Mouse (Mus musculus) CH12.LX (cell line): ENCODE data around the gene G430095P16Rik.

Experiments
- CHD2 ChIP-seq: IDR thresholded peaks from 2 replicates; pipeline ENCODE4 v1.6.1; 2011; ENCODE audit warnings: low read length, improper control_type of control experiment
- CTCF ChIP-seq, 2 experiments: IDR thresholded peaks in 1 of 2; conservative IDR thresholded peaks in 1 of 2; 2 replicates each; pipeline ENCODE4 v1.5.1; 2011 to 2012; ENCODE audit warnings: low read depth in 2 of 2, low read length in 2 of 2, improper control_type of control experiment in 1 of 2, inconsistent platforms in 1 of 2, mild to moderate bottlenecking in 1 of 2, moderate library complexity in 1 of 2
- ELF1 ChIP-seq: IDR thresholded peaks from 2 replicates; pipeline ENCODE4 v1.6.1; 2014; ENCODE audit warnings: low read depth, mild to moderate bottlenecking, inconsistent platforms, low read length, improper control_type of control experiment
- EP300 ChIP-seq: IDR thresholded peaks from 2 replicates; pipeline ENCODE4 v1.6.1; 2011; ENCODE audit warnings: low read length, improper control_type of control experiment
- GABPA ChIP-seq: IDR thresholded peaks from 2 replicates; pipeline ENCODE4 v1.6.1; 2012; ENCODE audit warnings: low read depth, low read length, improper control_type of control experiment, inconsistent platforms; ENCODE audit not compliant: insufficient replicate concordance
- KAT2A ChIP-seq: IDR thresholded peaks from 2 replicates; pipeline ENCODE4 v1.6.1; 2012; ENCODE audit warnings: low read length, improper control_type of control experiment, inconsistent platforms; ENCODE audit not compliant: insufficient replicate concordance
- MAX ChIP-seq: IDR thresholded peaks from 2 replicates; pipeline ENCODE4 v1.6.1; 2011; ENCODE audit warnings: low read length, improper control_type of control experiment
- NRF1 ChIP-seq: IDR thresholded peaks from 2 replicates; pipeline ENCODE4 v1.6.1; 2014; ENCODE audit warnings: low read depth, mild to moderate bottlenecking, inconsistent platforms, low read length, improper control_type of control experiment, moderate library complexity
- POLR2A ChIP-seq: IDR thresholded peaks from 2 replicates; pipeline ENCODE4 v1.6.1; 2011; ENCODE audit warnings: low read depth, mild to moderate bottlenecking, improper control_type of control experiment, low read length
- RAD21 ChIP-seq: IDR thresholded peaks from 2 replicates; pipeline ENCODE4 v1.6.1; 2011; ENCODE audit warnings: low read depth, mild to moderate bottlenecking, low read length, improper control_type of control experiment, moderate library complexity
- RCOR1 ChIP-seq: conservative IDR thresholded peaks from 2 replicates; pipeline ENCODE4 v1.6.1; 2012; ENCODE audit warnings: low read depth, mild to moderate bottlenecking, inconsistent platforms, low read length, improper control_type of control experiment
- SMC3 ChIP-seq: IDR thresholded peaks from 2 replicates; pipeline ENCODE4 v1.6.1; 2011; ENCODE audit warnings: low read depth, low read length, improper control_type of control experiment
- USF1 ChIP-seq: IDR thresholded peaks from 2 replicates; pipeline ENCODE4 v1.6.1; 2014; ENCODE audit warnings: low read depth, mild to moderate bottlenecking, inconsistent platforms, low read length, improper control_type of control experiment
- ZNF384 ChIP-seq: IDR thresholded peaks from 2 replicates; pipeline ENCODE4 v1.6.1; 2012; ENCODE audit warnings: low read depth, low read length, improper control_type of control experiment, inconsistent platforms

- no peak for TF ChIP-seq ZNF384
- TF ChIP-seq POLR2A: no peak
- TF ChIP-seq MAX: no peak
- no peak for TF ChIP-seq SMC3
- no peak for TF ChIP-seq GABPA
- TF ChIP-seq CTCF (conservative IDR thresholded peaks at IDR 0.05 in 1 of 2, IDR thresholded peaks at IDR 0.05 in 1 of 2; ENCODE audit: low read depth in 2 of 2, low read length in 2 of 2): no peak
- 0 out of 2 replicates have a peak, but pooled peaks have one; percentile 1 for TF ChIP-seq ELF1
- no peak for TF ChIP-seq EP300
- no peak for TF ChIP-seq KAT2A
- TF ChIP-seq USF1: no peak
- TF ChIP-seq NRF1: no peak
- TF ChIP-seq CHD2: no peak
- TF ChIP-seq RCOR1: no peak
- TF ChIP-seq RAD21: no peak
These were observed 22.3 kb upstream of the G430095P16Rik start for GRCm38 (mm10) chr8:84700526-84700925.
